Mouse (Mus musculus) embryonic facial prominence, embryonic 13.5 days (tissue): ENCODE results near the gene Map2. TPM values are rescaled to one million over a fixed set of nuclear protein-coding genes. Genes with fewer than 3 reads are reported as not detected.

ENCODE experiments used
- ATAC-seq: fragments of 200-750 bp; cut with Nextera tagmentation; 2 replicates; pipeline ENCODE4 v1.8.0; 2017; ENCODE audit warnings: low read depth; ENCODE audit not compliant: insufficient number of reproducible peaks, insufficient read depth, low FRiP score, low TSS enrichment
- H3K27ac ChIP-seq: fragments of 300-500 bp; sonication (generic); 2 replicates; pipeline ENCODE4 v1.5.1; 2015; ENCODE audit warnings: moderate library complexity, mild to moderate bottlenecking, inconsistent platforms
- H3K27me3 ChIP-seq: fragments of 300-500 bp; sonication (generic); 2 replicates; pipeline ENCODE4 v1.6.1; 2015; ENCODE audit warnings: mild to moderate bottlenecking, inconsistent platforms
- H3K36me3 ChIP-seq: fragments of 300-500 bp; sonication (generic); 2 replicates; pipeline ENCODE4 v1.6.1; 2015; ENCODE audit warnings: mild to moderate bottlenecking, inconsistent platforms
- H3K4me1 ChIP-seq: fragments of 300-500 bp; sonication (generic); 2 replicates; pipeline ENCODE4 v1.6.1; 2015; ENCODE audit warnings: inconsistent platforms
- H3K4me2 ChIP-seq: fragments of 300-500 bp; sonication (generic); 2 replicates; pipeline ENCODE4 v1.6.1; 2015; ENCODE audit warnings: moderate library complexity, mild to moderate bottlenecking, inconsistent platforms
- H3K4me3 ChIP-seq: fragments of 300-500 bp; sonication (generic); 2 replicates; pipeline ENCODE4 v1.5.1; 2015; ENCODE audit warnings: mild to moderate bottlenecking, inconsistent platforms
- H3K9ac ChIP-seq: fragments of 300-500 bp; sonication (generic); 2 replicates; pipeline ENCODE4 v1.6.1; 2015; ENCODE audit warnings: mild to moderate bottlenecking, inconsistent platforms
- H3K9me3 ChIP-seq: fragments of 300-500 bp; sonication (generic); 2 replicates; pipeline ENCODE4 v1.6.1; 2016; ENCODE audit warnings: inconsistent platforms
- WGBS: fragments of 180-500 bp; shearing (Covaris S2); methylation state at CpG from one replicate; pipeline ENCODE4 v1.1.7; 2015; ENCODE audit warnings: mixed read lengths; 5-methylcytosine and 5-hydroxymethylcytosine counted together
- polyA plus RNA-seq: library from polyadenylated mRNA; unstranded; fragments of >200 nt; fragmentation: Nextera tagmentation; extraction: Ambion mirVana; gene quantifications from 2 replicates; pipeline ENCODE4 v1.2.1, GENCODE M21; 2015

Gene Map2
- polyA plus RNA-seq, 1 experiment from 2014 or later: 17.8 TPM

DNA sequence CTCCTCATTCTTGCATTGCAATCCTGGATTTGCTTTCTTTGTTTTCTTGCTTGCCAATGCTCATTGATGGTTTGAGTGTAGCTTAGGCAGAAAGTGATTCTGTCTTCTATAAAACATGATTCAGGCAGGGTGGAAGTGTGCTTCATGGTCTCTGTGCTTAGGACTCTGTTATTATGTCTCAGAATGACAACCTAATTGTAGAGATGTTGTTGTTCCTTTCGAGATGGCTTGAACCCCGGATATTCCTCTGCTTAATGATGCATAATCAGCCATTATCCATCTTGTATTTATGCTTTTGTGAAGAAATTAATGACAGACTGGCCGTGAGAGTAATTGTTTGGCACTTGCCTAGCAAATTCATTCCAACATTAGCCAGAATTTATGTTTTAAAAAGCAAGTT lies 31.8 kb downstream of the Map2 start:
- no peaks in the 10 kb centered on the region for H3K9me3 ChIP-seq
- no peak for ATAC-seq
- no peaks in the 10 kb centered on the region for H3K4me1 ChIP-seq
- H3K9ac ChIP-seq: no peak overlapping the region
- no peak overlapping the region for H3K4me2 ChIP-seq
- no peak overlapping the region for H3K27ac ChIP-seq
- WGBS: 68% methylated on average over 3 of the region's 3 CpGs
- H3K27me3 ChIP-seq: no peaks in the 10 kb centered on the region
- H3K36me3 ChIP-seq: no peaks in the 10 kb centered on the region
- no peak overlapping the region for H3K4me3 ChIP-seq

DNA sequence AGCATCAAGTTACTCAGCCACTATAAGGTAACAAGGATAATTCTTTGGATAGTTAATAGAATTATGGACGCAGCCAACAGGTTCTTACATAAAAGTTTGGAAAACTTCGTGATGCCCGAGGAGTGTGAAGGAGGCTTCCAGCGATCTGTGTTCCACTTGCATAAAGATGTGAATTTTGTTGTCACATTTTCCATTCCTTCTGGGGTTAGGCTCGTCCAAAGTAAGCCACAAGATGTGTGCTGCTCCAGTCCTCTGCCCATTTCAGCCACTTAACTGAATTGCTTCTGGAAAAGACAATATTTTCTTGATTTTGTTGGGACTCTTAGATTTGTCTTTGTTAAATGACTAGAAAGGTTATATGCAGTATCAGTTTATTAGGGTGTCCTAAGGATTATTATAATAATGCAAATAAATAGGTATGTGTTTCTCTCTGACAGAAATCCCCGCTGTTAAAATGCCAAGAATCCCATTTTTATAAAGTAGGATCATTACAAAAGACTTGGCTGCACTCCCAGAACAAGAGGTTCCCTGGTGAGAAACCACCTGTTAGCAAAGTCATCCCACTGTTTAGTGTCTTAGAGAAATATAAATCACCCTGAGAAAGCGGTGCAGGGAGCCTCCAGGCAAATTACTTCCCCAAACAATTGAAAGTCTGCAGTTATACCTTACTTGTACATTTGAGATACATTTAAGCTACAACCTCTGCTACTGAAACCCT lies 36.2 kb downstream of the Map2 start:
- no peaks in the 10 kb centered on the region for H3K9me3 ChIP-seq
- H3K36me3 ChIP-seq: no peaks in the 10 kb centered on the region
- no peak overlapping the region for H3K4me2 ChIP-seq
- no peak overlapping the region for H3K27ac ChIP-seq
- H3K27me3 ChIP-seq: no peaks in the 10 kb centered on the region
- no peak for ATAC-seq
- H3K4me3 ChIP-seq: no peak overlapping the region
- no peak overlapping the region for H3K9ac ChIP-seq
- H3K4me1 ChIP-seq: no peaks in the 10 kb centered on the region
- 68% methylated on average over 7 of the region's 7 CpGs for WGBS

- H3K4me2 ChIP-seq: no peak overlapping the region
- H3K9me3 ChIP-seq: no peaks in the 10 kb centered on the region
- no peak for ATAC-seq
- H3K9ac ChIP-seq: no peak overlapping the region
- no peak overlapping the region for H3K4me3 ChIP-seq
- WGBS: 45% methylated on average over 4 of the region's 4 CpGs
- H3K27ac ChIP-seq: no peak overlapping the region
- peaks cover 4% of the 10 kb centered on the region; the same call in 1 of the 2 replicates for H3K4me1 ChIP-seq
- H3K27me3 ChIP-seq: no peaks in the 10 kb centered on the region
- H3K36me3 ChIP-seq: no peaks in the 10 kb centered on the region
Measured at GRCm38 (mm10) chr1:66221497-66221896, 46.4 kb downstream of the Map2 start.

GRCm38 (mm10) chr1:66223331-66223730 lies 48.3 kb downstream of the Map2 start:
- H3K4me1 ChIP-seq: peaks cover 9% of the 10 kb centered on the region
- H3K27me3 ChIP-seq: no peaks in the 10 kb centered on the region
- H3K36me3 ChIP-seq: no peaks in the 10 kb centered on the region
- no peaks in the 10 kb centered on the region for H3K9me3 ChIP-seq
- ATAC-seq: no peak
- WGBS: 15% methylated on average over 1 of the region's 1 CpGs
- H3K27ac ChIP-seq: no peak overlapping the region
- no peak overlapping the region for H3K4me3 ChIP-seq
- no peak overlapping the region for H3K4me2 ChIP-seq
- H3K9ac ChIP-seq: no peak overlapping the region

DNA sequence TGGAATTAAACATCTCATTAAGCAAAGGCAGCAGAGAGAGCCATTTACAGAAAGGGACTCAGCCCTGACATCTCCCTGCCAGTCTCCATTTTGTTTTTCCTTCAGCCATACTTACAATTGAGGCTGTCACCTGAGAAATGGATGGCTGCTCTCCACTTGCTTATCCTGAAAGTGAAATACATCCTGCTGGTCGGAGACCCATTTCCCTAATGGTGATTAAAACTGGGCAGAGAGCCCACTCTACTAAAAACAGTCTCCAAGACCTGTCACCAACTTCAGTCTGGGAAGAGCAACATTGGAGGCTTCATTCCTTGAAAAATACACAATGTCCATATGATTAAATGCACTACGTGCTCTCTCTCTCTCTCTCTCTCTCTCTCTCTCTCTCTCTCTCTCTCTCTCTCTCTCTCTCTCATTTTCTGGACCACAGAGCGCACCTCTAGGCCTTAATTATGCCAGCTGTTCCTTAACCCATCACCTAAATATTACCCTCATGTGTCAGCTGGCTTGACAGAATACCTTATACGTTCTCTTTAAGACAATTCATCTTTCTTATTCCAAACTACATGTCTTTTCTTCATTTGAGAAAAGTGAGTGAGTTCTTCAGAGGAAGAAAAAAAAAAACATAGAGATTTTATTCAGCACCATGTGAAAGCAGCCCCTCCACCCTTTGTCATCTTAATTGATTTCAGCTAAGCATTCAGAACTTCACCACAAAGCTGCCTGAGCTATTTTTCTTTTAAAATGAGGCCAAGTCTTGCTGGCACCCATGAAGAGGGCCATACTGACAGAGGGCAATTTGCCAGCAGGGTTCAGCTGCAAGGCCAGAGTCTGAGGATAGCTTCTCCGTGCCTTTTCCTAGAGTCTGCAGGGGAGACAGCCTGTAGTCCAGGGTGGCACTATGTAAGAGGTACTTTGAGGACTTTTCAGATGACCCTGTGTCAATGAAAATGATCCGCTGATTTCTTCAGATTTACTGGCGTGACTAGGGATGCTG lies 51.6 kb downstream of the Map2 start:
- Histone ChIP-seq H3K36me3 (no peaks in the 10 kb centered on the region), H3K4me3 (no peak overlapping the region), H3K27ac (no peak overlapping the region), H3K4me1 (peaks cover 9% of the 10 kb centered on the region), H3K9me3 (no peaks in the 10 kb centered on the region), H3K9ac (no peak overlapping the region), H3K27me3 (no peaks in the 10 kb centered on the region), H3K4me2 (no peak overlapping the region)
- WGBS: 64% methylated on average over 7 of the region's 7 CpGs
- no peak for ATAC-seq

- H3K4me2 ChIP-seq: no peak overlapping the region
- no peak; the same call in 1 of the 2 replicates for ATAC-seq
- WGBS: 87% methylated on average over 3 of the region's 3 CpGs
Measured at GRCm38 (mm10) chr1:66228205-66228604, 53.1 kb downstream of the Map2 start.

GRCm38 (mm10) chr1:66230345-66230744 lies 55.3 kb downstream of the Map2 start:
- H3K27ac ChIP-seq: no peak overlapping the region
- H3K27me3 ChIP-seq: no peaks in the 10 kb centered on the region
- H3K36me3 ChIP-seq: no peaks in the 10 kb centered on the region
- H3K4me2 ChIP-seq: no peak overlapping the region
- no peak overlapping the region for H3K9ac ChIP-seq
- 93% methylated on average over 3 of the region's 3 CpGs for WGBS
- H3K4me3 ChIP-seq: no peak overlapping the region
- ATAC-seq: no peak
- H3K9me3 ChIP-seq: no peaks in the 10 kb centered on the region
- peaks cover 9% of the 10 kb centered on the region for H3K4me1 ChIP-seq

More at GRCm38 (mm10) chr1:66228205-66228604, 53.1 kb downstream of the Map2 start:
- Histone ChIP-seq H3K4me1 (peaks cover 9% of the 10 kb centered on the region), H3K9me3 (no peaks in the 10 kb centered on the region), H3K9ac (no peak overlapping the region), H3K36me3 (no peaks in the 10 kb centered on the region), H3K27ac (no peak overlapping the region), H3K4me3 (no peak overlapping the region), H3K27me3 (no peaks in the 10 kb centered on the region)

- no peak for ATAC-seq
- Histone ChIP-seq H3K4me1 (peaks cover 2% of the 10 kb centered on the region), H3K9me3 (no peaks in the 10 kb centered on the region), H3K36me3 (no peaks in the 10 kb centered on the region), H3K27ac (no peak overlapping the region), H3K27me3 (no peaks in the 10 kb centered on the region), H3K4me2 (no peak overlapping the region), H3K4me3 (no peak overlapping the region), H3K9ac (no peak overlapping the region)
- WGBS: 85% methylated on average over 4 of the region's 4 CpGs
Measured at GRCm38 (mm10) chr1:66231963-66232362, 56.9 kb downstream of the Map2 start.

DNA sequence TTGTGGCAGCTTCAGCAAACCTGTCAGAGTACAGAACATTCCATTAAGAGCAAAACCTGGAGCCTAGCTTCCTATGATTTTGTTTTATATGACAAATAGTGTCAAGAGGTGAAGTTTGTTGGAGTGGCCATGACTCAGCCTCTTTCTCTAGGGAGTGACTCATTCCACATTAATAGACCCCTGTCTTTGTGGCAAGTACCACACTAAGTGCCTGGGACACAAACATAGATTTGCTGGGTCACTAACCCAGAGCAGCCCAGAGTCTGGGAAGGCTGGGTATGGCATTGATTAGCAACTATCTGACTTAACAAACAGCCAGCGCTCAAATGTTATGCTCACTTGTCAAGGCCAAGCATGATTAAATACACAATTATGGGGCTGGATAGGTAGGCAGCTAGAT lies 69.8 kb downstream of the Map2 start:
- Histone ChIP-seq H3K27ac (no peak overlapping the region), H3K9ac (no peak overlapping the region), H3K36me3 (no peaks in the 10 kb centered on the region), H3K4me3 (no peak overlapping the region), H3K4me2 (no peak overlapping the region), H3K9me3 (no peaks in the 10 kb centered on the region), H3K27me3 (no peaks in the 10 kb centered on the region), H3K4me1 (no peaks in the 10 kb centered on the region)
- 29% methylated on average over 1 of the region's 1 CpGs for WGBS
- no peak for ATAC-seq

DNA sequence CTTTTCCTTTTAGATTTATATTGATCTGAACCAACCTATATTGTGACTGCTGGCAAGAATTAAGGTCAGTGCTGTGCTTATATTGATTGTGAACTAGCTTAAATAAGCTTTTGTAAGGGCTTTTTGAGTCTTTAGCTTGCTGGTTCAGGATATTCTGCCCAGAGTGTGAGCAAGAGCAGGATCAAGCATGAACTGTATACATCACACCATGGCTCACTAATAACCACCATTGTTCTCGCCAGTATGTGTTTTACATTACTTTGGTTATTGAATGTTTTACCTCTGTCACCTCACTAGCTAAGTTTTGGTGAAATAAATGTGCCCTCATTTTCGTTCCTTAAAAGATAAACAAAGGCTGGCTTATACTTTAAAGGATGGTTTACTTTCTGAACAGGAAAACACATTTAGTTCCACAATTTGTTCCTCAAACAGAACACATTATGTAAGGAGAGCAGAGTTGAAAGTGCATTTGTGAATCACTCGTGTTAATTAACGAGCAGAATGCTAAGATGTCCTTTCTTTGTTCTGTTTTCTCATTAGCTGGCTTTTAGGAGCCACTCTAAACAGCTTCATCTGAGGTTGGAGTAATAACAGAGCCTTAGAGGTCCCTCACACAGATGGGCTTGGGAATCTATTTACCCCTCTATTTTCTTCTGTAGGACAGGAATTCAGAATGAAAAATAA lies 76.7 kb downstream of the Map2 start:
- no peak overlapping the region for H3K4me2 ChIP-seq
- H3K27me3 ChIP-seq: no peaks in the 10 kb centered on the region
- H3K9me3 ChIP-seq: no peaks in the 10 kb centered on the region
- ATAC-seq: no peak
- H3K9ac ChIP-seq: no peak overlapping the region
- H3K27ac ChIP-seq: no peak overlapping the region
- H3K4me1 ChIP-seq: no peaks in the 10 kb centered on the region
- H3K4me3 ChIP-seq: no peak overlapping the region
- no peaks in the 10 kb centered on the region for H3K36me3 ChIP-seq
- WGBS: 43% methylated on average over 4 of the region's 4 CpGs

DNA sequence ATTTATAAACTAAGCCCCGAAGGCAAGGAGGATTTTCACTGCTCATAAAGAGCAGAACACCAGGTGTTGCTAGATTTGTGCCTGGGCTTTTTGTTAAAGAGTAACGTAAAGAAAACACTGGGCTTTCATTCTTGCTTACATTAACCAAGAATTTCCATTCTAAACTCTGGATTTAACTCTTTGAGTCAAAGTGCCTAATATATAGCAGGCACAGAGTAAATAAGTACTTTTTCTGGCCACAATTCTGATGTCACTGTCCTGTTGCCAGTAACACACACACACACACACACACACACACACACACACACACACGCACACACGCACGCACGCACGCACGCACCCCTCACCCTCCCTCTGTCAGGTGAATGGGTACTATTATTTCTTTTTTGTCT lies 77.3 kb downstream of the Map2 start:
- no peaks in the 10 kb centered on the region for H3K27me3 ChIP-seq
- no peak overlapping the region for H3K27ac ChIP-seq
- no peak overlapping the region for H3K9ac ChIP-seq
- no peak for ATAC-seq
- WGBS: 76% methylated on average over 8 of the region's 8 CpGs
- no peaks in the 10 kb centered on the region for H3K9me3 ChIP-seq
- no peaks in the 10 kb centered on the region for H3K4me1 ChIP-seq
- no peak overlapping the region for H3K4me3 ChIP-seq
- no peak overlapping the region for H3K4me2 ChIP-seq
- H3K36me3 ChIP-seq: no peaks in the 10 kb centered on the region
